Mouse (Mus musculus): Measurements from ENCODE around the gene Nps. TPM values are rescaled to one million over a fixed set of nuclear protein-coding genes. Genes with fewer than 3 reads are reported as not detected.

Nps gene
- total RNA-seq, 2 experiments from 2014 or later: not detected

- intact Hi-C loops (cut with DNase I): no loop called here
- no peak for TF ChIP-seq CTCF (IDR thresholded peaks at IDR 0.05)
- Histone ChIP-seq H3K27ac (no peak overlapping the region), H3K4me3 (no peak overlapping the region)
- DNase-seq (ENCODE audit: extremely low spot score in 1 of 2, low spot score in 2 of 2): no peak
These were observed 12.1 kb upstream of the Nps start for GRCm38 (mm10) chr7:135246386-135246785.

- H3K4me3 ChIP-seq: no peak overlapping the region
- no peak for DNase-seq (ENCODE audit: extremely low spot score in 1 of 2, low spot score in 2 of 2)
- intact Hi-C loops (cut with DNase I): no loop called here
- no peak overlapping the region for H3K27ac ChIP-seq
- no peak for TF ChIP-seq CTCF (IDR thresholded peaks at IDR 0.05)
These were observed 5.3 kb upstream of the Nps start for GRCm38 (mm10) chr7:135253249-135253648.

GRCm38 (mm10) chr7:135254423-135254822, 4.1 kb upstream of the Nps start:
- Histone ChIP-seq H3K27ac (no peak overlapping the region), H3K4me3 (no peak overlapping the region)
- DNase-seq (ENCODE audit: extremely low spot score in 1 of 2, low spot score in 2 of 2): no peak
- intact Hi-C loops (cut with DNase I): no loop called here
- TF ChIP-seq CTCF (IDR thresholded peaks at IDR 0.05): no peak

- Histone ChIP-seq H3K4me3 (no peak overlapping the region), H3K27ac (no peak overlapping the region)
- no peak for TF ChIP-seq CTCF (IDR thresholded peaks at IDR 0.05)
- DNase-seq (ENCODE audit: extremely low spot score in 1 of 2, low spot score in 2 of 2): no peak
- intact Hi-C loops (cut with DNase I): no loop called here
These were observed 12.5 kb downstream of the Nps start for GRCm38 (mm10) chr7:135271011-135271410.

GRCm38 (mm10) chr7:135283212-135283611, 24.7 kb downstream of the Nps start:
- Histone ChIP-seq H3K4me3 (no peak overlapping the region), H3K27ac (no peak overlapping the region)
- no peak for TF ChIP-seq CTCF (IDR thresholded peaks at IDR 0.05)
- intact Hi-C loops (cut with DNase I): no loop called here
- DNase-seq (ENCODE audit: extremely low spot score in 1 of 2, low spot score in 2 of 2): no peak

DNA sequence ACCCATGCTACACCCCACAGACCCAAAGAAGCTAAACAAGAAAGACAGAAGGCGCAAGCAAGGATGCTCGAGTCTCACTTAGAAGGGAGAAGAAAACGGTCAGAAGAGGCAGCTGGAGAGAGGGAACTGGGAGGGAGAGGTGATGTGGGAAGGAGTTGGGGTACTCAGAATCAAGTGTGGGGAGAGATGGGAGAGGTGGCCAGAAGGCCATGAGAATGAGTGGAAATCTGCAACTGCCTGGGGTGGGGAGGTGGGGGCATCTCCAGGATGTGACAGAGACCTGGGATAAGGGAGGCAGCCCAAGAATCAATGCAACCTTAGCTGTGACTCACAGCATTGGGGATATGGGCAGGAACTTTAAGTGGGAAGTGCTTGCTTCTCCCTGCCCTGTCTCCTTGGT, 31.5 kb downstream of the Nps start:
- no peak for TF ChIP-seq CTCF (IDR thresholded peaks at IDR 0.05)
- intact Hi-C loops (cut with DNase I): loop anchor here (5.0 kb wide), 1 partner anchor 353 kb away; the partner anchor contains the start of gene Fam196a
- Histone ChIP-seq H3K4me3 (no peak overlapping the region), H3K27ac (no peak overlapping the region)
- DNase-seq (ENCODE audit: extremely low spot score in 1 of 2, low spot score in 2 of 2): no peak

- no peak overlapping the region; the same call in 1 of the 2 replicates for H3K27ac ChIP-seq
- no peak overlapping the region for H3K4me3 ChIP-seq
- TF ChIP-seq CTCF (IDR thresholded peaks at IDR 0.05): no peak
- DNase-seq (ENCODE audit: extremely low spot score in 1 of 2, low spot score in 2 of 2): peak in 1 of 2 experiments; percentile 23
- intact Hi-C loops (cut with DNase I): loop anchor here (5.0 kb wide), 1 partner anchor 354 kb away; the partner anchor contains the start of gene Fam196a
These were observed 33.2 kb downstream of the Nps start for GRCm38 (mm10) chr7:135291646-135292236.

DNA sequence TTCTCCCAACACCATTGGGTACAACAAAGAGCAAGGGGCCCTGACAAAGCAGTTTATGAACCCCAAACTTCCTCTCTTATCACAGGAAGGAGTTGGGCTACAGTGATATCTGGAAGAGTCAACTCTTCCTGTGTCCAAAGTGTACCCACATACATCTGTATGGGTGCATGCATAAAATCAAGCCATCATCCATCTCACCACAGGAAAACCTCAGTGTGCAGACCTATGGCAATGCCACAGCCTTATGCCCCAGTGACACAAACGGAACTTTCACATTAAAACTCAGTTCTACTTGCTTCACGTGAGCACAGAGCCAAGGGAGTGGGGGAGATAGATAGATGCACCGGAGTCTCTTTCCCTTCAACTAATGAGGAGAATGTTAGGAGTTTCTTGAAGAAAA, 36.0 kb downstream of the Nps start:
- TF ChIP-seq CTCF (IDR thresholded peaks at IDR 0.05): no peak
- Histone ChIP-seq H3K4me3 (no peak overlapping the region), H3K27ac (no peak overlapping the region)
- intact Hi-C loops (cut with DNase I): loop anchor here (5.0 kb wide), 1 partner anchor 357 kb away; the partner anchor contains the start of gene Fam196a
- DNase-seq (ENCODE audit: extremely low spot score in 1 of 2, low spot score in 2 of 2): no peak

DNA sequence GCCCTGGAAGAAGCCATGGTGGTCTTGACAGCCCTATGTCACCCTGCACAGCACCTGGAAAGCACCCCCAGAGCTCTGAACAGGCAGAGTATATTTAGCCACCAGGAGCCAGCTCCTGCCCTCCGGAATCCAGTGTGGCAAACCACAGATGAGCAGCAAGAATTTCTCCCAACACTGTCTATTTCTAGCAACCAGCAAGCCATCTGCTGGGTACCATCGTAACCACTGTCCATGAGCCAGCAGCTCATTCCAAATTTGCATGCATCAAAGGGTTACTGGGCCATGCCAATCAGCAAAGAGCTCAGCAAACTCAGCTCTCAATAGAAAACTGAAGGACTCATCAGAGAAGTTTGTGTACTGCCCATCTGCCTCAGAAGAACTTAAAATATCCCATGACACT, 46.0 kb downstream of the Nps start:
- Histone ChIP-seq H3K27ac (no peak overlapping the region), H3K4me3 (no peak overlapping the region)
- no peak for DNase-seq (ENCODE audit: extremely low spot score in 1 of 2, low spot score in 2 of 2)
- intact Hi-C loops (cut with DNase I): no loop called here
- TF ChIP-seq CTCF (IDR thresholded peaks at IDR 0.05): no peak

Other genes starting within 250 kb of the Nps start
- gene Foxi2, start 151.6 kb downstream of the Nps start, total RNA-seq (2021): not detected

All from left cerebral cortex, adult 2 months (tissue).